Mouse (Mus musculus) forebrain, embryonic 13.5 days (tissue): ENCODE data around the gene Msn. TPM values are rescaled to one million over a fixed set of nuclear protein-coding genes. Genes with fewer than 3 reads are reported as not detected.

Source experiments
- ATAC-seq: fragments of 200-750 bp; cut with Nextera tagmentation; 2 replicates; pipeline ENCODE4 v1.8.0; 2017
- H3K27ac ChIP-seq: fragments of 300-500 bp; sonication (generic); 2 replicates; pipeline ENCODE4 v1.5.1; 2015; ENCODE audit warnings: inconsistent platforms, mild to moderate bottlenecking, moderate library complexity
- H3K27me3 ChIP-seq: fragments of 300-500 bp; sonication (generic); 2 replicates; pipeline ENCODE4 v1.6.1; 2015; ENCODE audit warnings: mild to moderate bottlenecking, inconsistent platforms
- H3K36me3 ChIP-seq: fragments of 300-500 bp; sonication (generic); 2 replicates; pipeline ENCODE4 v1.6.1; 2015; ENCODE audit warnings: mild to moderate bottlenecking, inconsistent platforms; ENCODE audit not compliant: poor library complexity, severe bottlenecking
- H3K4me1 ChIP-seq: fragments of 300-500 bp; sonication (generic); 2 replicates; pipeline ENCODE4 v1.6.1; 2015; ENCODE audit warnings: inconsistent platforms
- H3K4me2 ChIP-seq: fragments of 300-500 bp; sonication (generic); 2 replicates; pipeline ENCODE4 v1.6.1; 2015; ENCODE audit warnings: inconsistent platforms, mild to moderate bottlenecking, moderate library complexity
- H3K4me3 ChIP-seq: fragments of 300-500 bp; sonication (generic); 2 replicates; pipeline ENCODE4 v1.5.1; 2015; ENCODE audit warnings: mild to moderate bottlenecking, inconsistent platforms
- H3K9ac ChIP-seq: fragments of 300-500 bp; sonication (generic); 2 replicates; pipeline ENCODE4 v1.6.1; 2015; ENCODE audit warnings: mild to moderate bottlenecking, inconsistent platforms
- H3K9me3 ChIP-seq: fragments of 300-500 bp; sonication (generic); replicated peaks from 2 replicates; pipeline ENCODE4 v1.6.1; 2016; ENCODE audit warnings: inconsistent platforms
- WGBS: fragments of 180-500 bp; shearing (Covaris S2); methylation state at CpG from one replicate; pipeline ENCODE4 v1.1.7; 2015; 5-methylcytosine and 5-hydroxymethylcytosine counted together
- polyA plus RNA-seq: library from polyadenylated mRNA; unstranded; fragments of >200 nt; fragmentation: Nextera tagmentation; extraction: Ambion mirVana; gene quantifications from 2 replicates; pipeline ENCODE4 v1.2.1, GENCODE M21; 2015

The Msn gene
- polyA plus RNA-seq, 1 experiment from 2014 or later = 50.7 TPM

DNA sequence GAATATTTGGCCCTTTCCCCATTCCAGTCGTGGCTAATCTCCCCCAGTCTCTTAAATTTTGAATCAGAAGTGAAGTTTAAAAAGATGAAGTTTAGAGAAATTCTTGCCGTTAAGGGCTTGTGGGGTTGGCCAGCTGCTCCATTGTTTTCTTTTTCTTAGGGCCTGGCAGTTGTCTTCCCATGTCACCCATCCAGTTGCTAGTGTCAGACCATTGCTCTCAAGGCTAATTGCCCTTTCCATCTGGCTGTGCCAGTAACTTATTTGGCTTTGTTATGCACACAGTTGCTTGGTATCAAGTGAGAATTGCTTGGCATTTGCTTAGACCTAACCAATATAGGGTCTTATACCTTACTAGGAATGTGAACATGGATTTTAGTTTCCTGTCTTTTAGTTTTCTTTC lies 24.2 kb downstream of the Msn start:
- no peak overlapping the region for H3K9ac ChIP-seq
- no peak for ATAC-seq
- no peaks in the 10 kb centered on the region for H3K9me3 ChIP-seq
- H3K4me1 ChIP-seq = no peaks in the 10 kb centered on the region
- H3K36me3 ChIP-seq = no peaks in the 10 kb centered on the region
- no peak overlapping the region for H3K4me2 ChIP-seq
- WGBS = 63% methylated on average over 2 of the region's 2 CpGs
- no peak overlapping the region for H3K4me3 ChIP-seq
- H3K27ac ChIP-seq = no peak overlapping the region
- no peaks in the 10 kb centered on the region for H3K27me3 ChIP-seq

DNA sequence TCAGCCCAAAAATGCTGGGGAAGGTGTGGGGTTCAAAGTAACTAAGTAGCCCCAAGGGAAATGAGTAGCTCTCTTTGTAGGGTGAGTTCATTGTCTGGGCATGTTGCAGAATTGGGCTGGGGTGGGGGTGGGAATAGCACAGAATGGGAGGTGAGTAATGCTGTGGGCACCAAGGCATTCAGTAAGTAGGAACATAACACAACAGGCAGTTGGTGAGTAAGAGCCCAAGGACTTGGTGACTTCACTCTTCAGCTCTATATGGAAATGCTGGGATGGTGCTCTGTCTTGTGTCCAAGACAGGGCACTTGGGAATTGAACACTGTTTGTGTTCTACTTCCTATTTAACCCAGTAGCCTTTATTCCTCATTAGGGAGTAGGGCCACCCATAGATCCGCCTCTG lies 26.1 kb downstream of the Msn start:
- no peak overlapping the region for H3K9ac ChIP-seq
- no peaks in the 10 kb centered on the region for H3K27me3 ChIP-seq
- no peaks in the 10 kb centered on the region for H3K36me3 ChIP-seq
- 90% methylated on average over 1 of the region's 1 CpGs for WGBS
- H3K4me1 ChIP-seq = no peaks in the 10 kb centered on the region
- H3K4me3 ChIP-seq = no peak overlapping the region
- no peak overlapping the region for H3K4me2 ChIP-seq
- ATAC-seq = no peak
- no peak overlapping the region for H3K27ac ChIP-seq
- H3K9me3 ChIP-seq = no peaks in the 10 kb centered on the region

DNA sequence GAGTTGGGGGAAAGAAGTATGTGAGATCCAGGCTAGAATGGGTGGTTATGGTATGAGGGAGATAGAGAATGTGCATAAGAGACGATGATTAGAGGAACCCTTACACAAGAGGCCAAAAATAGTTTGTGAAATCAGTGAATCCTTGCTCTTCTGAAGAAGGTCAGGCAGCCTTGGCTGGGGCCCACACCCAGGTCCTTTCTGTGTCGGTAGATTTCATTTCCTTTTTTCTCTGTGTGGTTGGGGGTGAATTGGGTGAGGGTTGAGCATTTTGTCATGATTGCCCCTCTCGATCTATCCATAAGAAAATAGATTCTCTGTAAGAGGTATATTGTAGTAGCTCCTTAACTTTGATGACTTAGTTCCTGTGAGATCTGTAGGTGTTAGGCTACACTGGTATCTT lies 31.0 kb downstream of the Msn start:
- ATAC-seq = no peak
- H3K4me3 ChIP-seq = no peak overlapping the region
- H3K36me3 ChIP-seq = no peaks in the 10 kb centered on the region
- 93% methylated on average over 3 of the region's 3 CpGs for WGBS
- H3K27me3 ChIP-seq = no peaks in the 10 kb centered on the region
- no peak overlapping the region for H3K4me2 ChIP-seq
- no peaks in the 10 kb centered on the region for H3K9me3 ChIP-seq
- no peak overlapping the region for H3K9ac ChIP-seq
- no peak overlapping the region for H3K27ac ChIP-seq
- no peaks in the 10 kb centered on the region for H3K4me1 ChIP-seq

DNA sequence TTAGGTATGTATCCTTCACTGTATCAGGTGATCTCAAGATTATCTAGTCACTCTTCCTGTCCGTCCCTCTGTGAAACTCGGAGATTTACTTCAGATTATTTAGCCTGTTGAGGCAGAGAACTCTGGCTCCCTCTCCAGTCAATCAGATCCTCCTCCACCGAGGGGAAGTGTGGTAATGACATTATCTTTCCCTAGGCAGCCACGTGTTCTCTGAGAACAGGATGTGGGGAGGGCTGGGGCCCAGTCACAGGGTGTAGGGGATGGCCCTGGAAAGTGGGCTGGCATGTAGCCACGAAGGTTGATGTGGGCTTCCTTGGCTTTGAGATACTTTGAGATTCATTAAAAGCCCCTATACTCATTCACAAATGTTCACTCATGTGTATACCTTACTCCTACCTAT lies 34.3 kb downstream of the Msn start:
- Histone ChIP-seq H3K27ac (no peak overlapping the region), H3K27me3 (no peaks in the 10 kb centered on the region), H3K4me1 (no peaks in the 10 kb centered on the region), H3K36me3 (no peaks in the 10 kb centered on the region), H3K4me2 (no peak overlapping the region), H3K9ac (no peak overlapping the region), H3K9me3 (no peaks in the 10 kb centered on the region), H3K4me3 (no peak overlapping the region)
- no peak for ATAC-seq
- 58% methylated on average over 5 of the region's 5 CpGs for WGBS

DNA sequence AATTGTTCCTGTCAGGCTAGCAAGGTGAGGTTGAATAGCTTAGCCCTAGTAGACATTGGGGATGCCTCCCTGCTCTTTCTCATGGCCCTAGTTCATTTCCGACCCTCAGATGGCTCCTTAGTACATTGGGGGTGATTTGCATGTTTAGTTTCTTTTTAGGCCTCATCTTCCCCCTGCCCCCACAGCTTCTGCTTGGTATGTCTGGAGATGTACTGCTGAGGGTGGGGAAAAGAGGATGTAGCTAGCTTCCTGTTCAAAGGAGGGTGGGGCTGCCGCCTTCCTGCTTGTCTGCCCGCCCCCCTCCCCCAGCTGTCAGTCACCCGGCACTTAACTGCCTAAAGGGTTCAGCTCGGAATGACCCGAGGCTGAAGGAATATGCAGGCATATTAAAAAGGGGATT lies 34.8 kb downstream of the Msn start:
- H3K4me1 ChIP-seq = no peaks in the 10 kb centered on the region
- H3K9me3 ChIP-seq = no peaks in the 10 kb centered on the region
- H3K27ac ChIP-seq = no peak overlapping the region
- 64% methylated on average over 6 of the region's 6 CpGs for WGBS
- no peaks in the 10 kb centered on the region for H3K36me3 ChIP-seq
- H3K4me3 ChIP-seq = no peak overlapping the region
- no peaks in the 10 kb centered on the region for H3K27me3 ChIP-seq
- no peak overlapping the region for H3K4me2 ChIP-seq
- no peak overlapping the region for H3K9ac ChIP-seq
- ATAC-seq = no peak

DNA sequence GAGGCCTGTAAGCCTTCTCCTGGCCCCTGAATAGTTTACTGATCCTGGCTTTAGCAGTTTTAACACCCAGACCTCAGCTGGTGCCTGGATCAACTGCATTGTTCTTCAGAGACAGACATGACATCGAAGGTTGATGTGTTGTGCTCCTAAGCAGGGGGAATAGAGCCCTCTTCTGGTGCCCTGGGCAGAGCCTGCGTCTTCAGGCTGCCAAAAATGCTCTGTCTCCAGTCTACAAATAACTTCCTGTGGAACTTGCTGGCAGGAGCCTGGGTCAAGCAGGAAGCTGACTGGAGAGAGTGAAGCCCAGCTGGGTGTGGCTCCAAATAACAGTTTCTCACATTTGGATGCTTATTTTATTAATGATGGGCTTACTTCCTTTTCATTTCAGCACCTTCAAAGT lies 37.4 kb downstream of the Msn start:
- Histone ChIP-seq H3K27me3 (no peaks in the 10 kb centered on the region), H3K4me3 (no peak overlapping the region), H3K36me3 (no peaks in the 10 kb centered on the region), H3K27ac (no peak overlapping the region), H3K4me2 (no peak overlapping the region), H3K9ac (no peak overlapping the region), H3K4me1 (no peaks in the 10 kb centered on the region), H3K9me3 (no peaks in the 10 kb centered on the region)
- WGBS = 51% methylated on average over 2 of the region's 2 CpGs
- no peak for ATAC-seq

DNA sequence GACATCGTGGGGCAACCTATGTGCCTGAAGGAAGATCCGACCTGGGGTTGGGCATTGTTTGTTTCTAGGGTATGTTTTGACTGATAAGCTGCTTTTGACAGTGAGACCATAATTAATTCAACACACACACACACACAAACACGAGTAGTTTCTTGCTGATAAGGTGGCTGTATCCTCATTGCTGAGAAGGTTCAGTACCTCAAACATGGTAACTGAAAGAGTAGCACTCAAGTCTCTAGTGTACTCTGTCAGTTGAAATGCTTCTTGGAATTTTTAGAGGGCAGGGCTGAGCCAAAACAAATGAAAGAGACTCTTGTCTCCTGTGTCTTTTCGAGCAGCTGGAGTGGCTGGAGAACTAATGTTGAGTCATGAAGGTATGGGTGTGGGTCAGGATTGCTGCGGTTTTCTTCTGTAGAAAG lies 38.4 kb downstream of the Msn start:
- Histone ChIP-seq H3K9me3 (no peaks in the 10 kb centered on the region), H3K36me3 (no peaks in the 10 kb centered on the region), H3K9ac (no peak overlapping the region), H3K27me3 (no peaks in the 10 kb centered on the region), H3K4me2 (no peak overlapping the region), H3K4me1 (no peaks in the 10 kb centered on the region), H3K4me3 (no peak overlapping the region), H3K27ac (no peak overlapping the region)
- 79% methylated on average over 5 of the region's 5 CpGs for WGBS
- ATAC-seq = no peak

DNA sequence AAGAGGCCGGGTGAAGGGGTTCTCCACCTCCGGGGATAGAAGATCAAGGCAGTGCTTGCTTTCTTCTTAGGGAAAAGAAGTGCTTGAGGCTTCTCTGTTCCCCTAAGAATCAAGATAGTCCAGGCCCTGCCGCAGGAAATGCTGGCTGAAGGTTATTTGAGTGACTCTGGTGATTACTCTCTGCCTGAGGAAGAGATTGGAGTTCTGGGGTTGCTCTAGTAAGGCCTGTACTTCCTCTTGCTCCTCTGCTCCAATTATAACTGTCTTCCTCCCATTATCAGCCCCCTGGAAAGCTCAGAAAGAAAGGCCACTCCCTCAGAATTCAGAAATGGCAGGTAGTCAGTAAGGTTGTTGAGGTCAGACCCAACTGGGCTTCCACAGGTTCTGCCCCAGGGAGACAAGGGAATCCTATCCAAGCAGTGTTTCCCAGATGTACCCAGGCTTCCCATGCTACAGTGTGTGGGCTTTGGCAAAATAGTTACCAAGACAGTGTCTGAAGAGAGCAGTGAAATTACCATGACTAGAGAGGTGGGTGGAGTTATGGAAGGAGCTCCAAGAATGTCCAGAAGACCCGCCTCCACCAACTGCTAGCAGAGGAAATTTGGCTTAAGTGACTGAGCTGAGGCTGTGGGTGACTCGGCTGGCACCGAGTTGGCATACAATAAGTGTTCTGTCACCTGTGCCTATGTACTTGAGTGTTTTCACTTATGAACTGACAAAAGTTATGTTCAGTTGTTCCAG lies 39.2 kb downstream of the Msn start:
- H3K9ac ChIP-seq = no peak overlapping the region
- no peak overlapping the region for H3K4me2 ChIP-seq
- no peaks in the 10 kb centered on the region for H3K27me3 ChIP-seq
- ATAC-seq = no peak
- no peaks in the 10 kb centered on the region for H3K9me3 ChIP-seq
- H3K4me1 ChIP-seq = no peaks in the 10 kb centered on the region
- 84% methylated on average over 6 of the region's 6 CpGs for WGBS
- H3K36me3 ChIP-seq = no peaks in the 10 kb centered on the region
- no peak overlapping the region for H3K27ac ChIP-seq
- H3K4me3 ChIP-seq = no peak overlapping the region

DNA sequence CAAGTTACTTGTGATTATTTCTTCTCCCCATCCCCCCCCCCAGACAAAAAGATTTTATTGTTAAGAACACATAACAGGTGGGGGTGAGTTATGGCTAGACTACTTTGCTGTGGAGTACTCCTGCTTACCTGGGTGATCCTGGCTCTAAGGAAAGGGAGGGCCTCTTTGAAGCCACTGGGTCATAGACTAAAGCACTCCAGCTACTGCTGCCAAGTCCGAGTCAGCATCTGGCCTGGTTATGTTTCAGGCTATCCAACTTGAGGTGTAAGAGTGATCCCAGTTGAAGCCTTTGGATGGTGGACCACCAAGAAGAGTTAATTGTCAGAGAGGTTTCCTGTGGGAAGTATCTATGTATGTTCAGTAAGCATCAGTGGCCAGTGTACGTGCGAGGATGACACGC lies 39.7 kb downstream of the Msn start:
- Histone ChIP-seq H3K36me3 (no peaks in the 10 kb centered on the region), H3K9ac (no peak overlapping the region), H3K9me3 (no peaks in the 10 kb centered on the region), H3K27ac (no peak overlapping the region), H3K4me3 (no peak overlapping the region), H3K27me3 (no peaks in the 10 kb centered on the region), H3K4me2 (no peak overlapping the region), H3K4me1 (no peaks in the 10 kb centered on the region)
- no peak for ATAC-seq
- WGBS = 93% methylated on average over 4 of the region's 4 CpGs

DNA sequence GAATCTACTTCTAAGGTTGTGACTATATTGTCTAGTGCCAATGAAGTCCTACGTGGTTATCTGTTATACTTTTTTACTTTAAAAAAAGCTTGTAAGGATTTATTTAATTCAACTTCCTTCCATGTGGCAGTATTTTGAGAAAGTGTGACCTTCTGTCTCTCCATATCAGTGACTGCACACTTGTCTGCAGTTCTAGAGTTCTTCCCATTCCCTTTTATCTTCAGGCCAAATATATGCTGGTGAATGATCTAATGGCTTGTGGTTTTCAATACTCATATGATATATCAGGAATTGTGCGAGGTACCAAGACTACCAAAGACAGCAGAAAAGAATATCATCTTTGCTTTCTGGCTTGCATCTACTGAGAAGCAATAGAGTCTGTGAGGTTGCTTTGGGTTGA lies 43.4 kb downstream of the Msn start:
- ATAC-seq = no peak
- 92% methylated on average over 2 of the region's 2 CpGs for WGBS
- Histone ChIP-seq H3K36me3 (no peaks in the 10 kb centered on the region), H3K4me1 (no peaks in the 10 kb centered on the region), H3K9ac (no peak overlapping the region), H3K27me3 (no peaks in the 10 kb centered on the region), H3K4me3 (no peak overlapping the region), H3K4me2 (no peak overlapping the region), H3K27ac (no peak overlapping the region), H3K9me3 (no peaks in the 10 kb centered on the region)

DNA sequence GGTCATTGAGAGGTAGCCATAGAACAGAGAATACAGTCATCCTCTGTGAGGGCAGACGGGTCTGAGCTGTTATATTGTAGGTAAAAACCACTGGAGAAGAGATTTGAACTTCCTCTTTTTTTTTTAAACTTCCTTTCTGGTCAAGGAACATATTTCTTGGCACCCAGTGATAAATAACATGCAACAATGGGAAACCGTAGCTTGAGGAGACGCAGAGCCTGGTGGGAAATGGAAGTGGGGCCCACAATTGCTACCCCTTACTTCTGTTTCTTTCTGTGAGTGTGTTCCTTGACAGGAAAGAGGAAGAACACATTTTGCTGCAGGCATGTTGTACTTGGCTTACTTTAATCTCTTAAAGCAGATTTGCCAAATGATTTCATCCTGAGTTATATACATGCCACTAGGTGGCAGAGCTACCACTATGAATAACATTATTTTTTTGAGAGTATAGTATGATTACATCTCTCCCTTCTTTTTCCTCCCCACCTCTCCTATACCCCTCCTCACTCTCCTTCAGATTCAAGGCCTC lies 49.2 kb downstream of the Msn start:
- Histone ChIP-seq H3K27me3 (no peaks in the 10 kb centered on the region), H3K4me3 (no peak overlapping the region), H3K36me3 (no peaks in the 10 kb centered on the region), H3K4me2 (no peak overlapping the region), H3K9ac (no peak overlapping the region), H3K27ac (no peak overlapping the region), H3K9me3 (no peaks in the 10 kb centered on the region), H3K4me1 (no peaks in the 10 kb centered on the region)
- peak; percentile 50; the same call in 1 of the 2 replicates for ATAC-seq
- 82% methylated on average over 3 of the region's 3 CpGs for WGBS

DNA sequence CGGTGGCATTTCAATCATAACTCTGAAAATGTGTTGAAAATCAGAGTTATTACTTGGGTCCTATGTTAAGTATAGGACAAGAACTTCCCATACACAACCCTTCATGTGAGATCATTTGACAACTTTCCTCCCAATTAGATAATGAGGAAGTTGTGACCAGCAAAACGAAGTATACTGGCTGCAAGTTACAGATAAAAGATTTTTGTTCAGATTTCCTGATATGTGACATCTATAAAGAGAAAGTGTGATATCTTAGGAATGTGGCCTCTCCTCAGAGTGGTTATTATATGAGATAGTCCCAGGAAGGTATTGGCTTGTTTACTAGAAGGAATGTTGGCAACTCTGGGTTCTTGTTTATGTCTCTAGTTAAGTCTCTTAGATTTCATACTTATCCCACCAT lies 52.4 kb downstream of the Msn start:
- no peak overlapping the region for H3K4me3 ChIP-seq
- H3K27me3 ChIP-seq = no peaks in the 10 kb centered on the region
- no peak for ATAC-seq
- H3K9me3 ChIP-seq = no peaks in the 10 kb centered on the region
- no peak overlapping the region for H3K27ac ChIP-seq
- no peaks in the 10 kb centered on the region for H3K4me1 ChIP-seq
- WGBS = 92% methylated on average over 2 of the region's 2 CpGs
- H3K4me2 ChIP-seq = no peak overlapping the region
- H3K9ac ChIP-seq = no peak overlapping the region
- H3K36me3 ChIP-seq = no peaks in the 10 kb centered on the region

DNA sequence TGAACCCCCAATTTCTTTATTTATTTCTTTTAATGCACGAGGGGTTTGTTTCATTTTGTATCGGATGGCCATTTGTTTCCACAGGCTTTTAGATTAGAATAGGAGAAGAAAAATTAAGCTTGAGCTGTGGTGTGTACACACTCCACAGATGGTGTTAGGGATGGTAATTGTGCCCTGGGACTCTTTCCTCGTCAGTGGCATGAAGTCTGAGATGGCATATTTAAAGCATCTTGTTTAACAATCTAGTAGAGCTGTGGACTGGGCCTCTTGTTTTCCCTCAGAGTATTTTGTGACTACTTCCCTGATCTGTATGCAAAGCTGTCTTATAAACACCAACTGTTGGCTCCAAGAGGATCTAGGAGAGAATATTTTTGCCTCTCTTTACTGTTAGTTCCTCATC lies 57.5 kb downstream of the Msn start:
- Histone ChIP-seq H3K9ac (no peak overlapping the region), H3K27me3 (no peaks in the 10 kb centered on the region), H3K4me1 (no peaks in the 10 kb centered on the region), H3K4me2 (no peak overlapping the region), H3K36me3 (no peaks in the 10 kb centered on the region), H3K4me3 (no peak overlapping the region), H3K9me3 (no peaks in the 10 kb centered on the region), H3K27ac (no peak overlapping the region)
- WGBS = 81% methylated on average over 3 of the region's 3 CpGs
- ATAC-seq = no peak
